Mouse (Mus musculus) myocyte (in vitro differentiated cells): ENCODE measurements at regions not wholly inside any gene's neighbourhood (a gene's known extent, or its start where the extent isn't known, plus 50 kb on each side); places are given as distances from the start of the nearest gene placed in this dataset.

ENCODE experiments used
- H3K27me3 ChIP-seq: one replicate; pipeline ENCODE4 v1.6.1; 2011; ENCODE audit not compliant: control insufficient read depth, insufficient read depth, insufficient read length
- H3K36me3 ChIP-seq: one replicate; pipeline ENCODE4 v1.6.1; 2011; ENCODE audit not compliant: control insufficient read depth, insufficient read depth
- H3K4me2 ChIP-seq: one replicate; pipeline ENCODE4 v1.6.1; 2011; ENCODE audit warnings: low read depth, control low read depth
- H3K4me3 ChIP-seq: one replicate; pipeline ENCODE4 v1.5.1; 2011; ENCODE audit warnings: mild to moderate bottlenecking, control low read depth, moderate library complexity
- H3K79me2 ChIP-seq: one replicate; pipeline ENCODE4 v1.6.1; 2011; ENCODE audit not compliant: control insufficient read depth, insufficient read depth
- H3ac ChIP-seq: one replicate; pipeline ENCODE4 v1.6.1; 2011; ENCODE audit not compliant: control insufficient read depth, insufficient read length
- CEBPB ChIP-seq: IDR thresholded peaks from 2 replicates; pipeline ENCODE4 v1.6.1; 2011; ENCODE audit warnings: mild to moderate bottlenecking, moderate library complexity; ENCODE audit not compliant: poor library complexity, insufficient read depth, severe bottlenecking
- E2F4 ChIP-seq: IDR thresholded peaks from one replicate; pipeline ENCODE4 v1.6.1; 2011; ENCODE audit warnings: mild to moderate bottlenecking, control low read depth, moderate library complexity; ENCODE audit not compliant: insufficient read depth
- MAX ChIP-seq: IDR thresholded peaks from one replicate; pipeline ENCODE4 v1.6.1; 2011; ENCODE audit warnings: low read depth, mild to moderate bottlenecking, control low read depth
- MYOD1 ChIP-seq, 3 experiments: IDR thresholded peaks; one replicate each; pipeline ENCODE4 v1.6.1; 2011; ENCODE audit warnings: control low read depth in 2 of 3, low read depth in 2 of 3, mild to moderate bottlenecking in 2 of 3, moderate library complexity in 1 of 3; ENCODE audit not compliant: insufficient read length in 2 of 3, control insufficient read depth in 1 of 3
- MYOG ChIP-seq, 3 experiments: IDR thresholded peaks; one replicate each; pipeline ENCODE4 v1.6.1; 2011; ENCODE audit warnings: control low read depth in 2 of 3, low read depth in 2 of 3, mild to moderate bottlenecking in 2 of 3; ENCODE audit not compliant: insufficient read length in 2 of 3, control insufficient read depth in 1 of 3, insufficient read depth in 1 of 3
- POLR2A ChIP-seq: IDR thresholded peaks from one replicate; pipeline ENCODE4 v1.6.1; 2011; ENCODE audit warnings: low read depth, mild to moderate bottlenecking, control low read depth, moderate library complexity; ENCODE audit not compliant: insufficient read length
- POLR2AphosphoS2 ChIP-seq: IDR thresholded peaks from one replicate; pipeline ENCODE4 v1.6.1; 2011; ENCODE audit warnings: low read depth, control low read depth; ENCODE audit not compliant: insufficient read length
- REST ChIP-seq: IDR thresholded peaks from one replicate; pipeline ENCODE4 v1.6.1; 2011; ENCODE audit warnings: mild to moderate bottlenecking, control low read depth, moderate library complexity; ENCODE audit not compliant: insufficient read depth, insufficient read length
- SRF ChIP-seq: IDR thresholded peaks from one replicate; pipeline ENCODE4 v1.6.1; 2011; ENCODE audit warnings: low read depth; ENCODE audit not compliant: control insufficient read depth, insufficient read length
- TCF12 ChIP-seq: IDR thresholded peaks from one replicate; pipeline ENCODE4 v1.6.1; 2011; ENCODE audit warnings: mild to moderate bottlenecking, control low read depth; ENCODE audit not compliant: poor library complexity, insufficient read depth, severe bottlenecking
- TCF3 ChIP-seq: IDR thresholded peaks from one replicate; pipeline ENCODE4 v1.6.1; 2011; ENCODE audit warnings: low read depth, control low read depth; ENCODE audit not compliant: insufficient read length
- USF1 ChIP-seq: IDR thresholded peaks from one replicate; pipeline ENCODE4 v1.6.1; 2011; ENCODE audit warnings: low read depth, mild to moderate bottlenecking, control low read depth, moderate library complexity

DNA sequence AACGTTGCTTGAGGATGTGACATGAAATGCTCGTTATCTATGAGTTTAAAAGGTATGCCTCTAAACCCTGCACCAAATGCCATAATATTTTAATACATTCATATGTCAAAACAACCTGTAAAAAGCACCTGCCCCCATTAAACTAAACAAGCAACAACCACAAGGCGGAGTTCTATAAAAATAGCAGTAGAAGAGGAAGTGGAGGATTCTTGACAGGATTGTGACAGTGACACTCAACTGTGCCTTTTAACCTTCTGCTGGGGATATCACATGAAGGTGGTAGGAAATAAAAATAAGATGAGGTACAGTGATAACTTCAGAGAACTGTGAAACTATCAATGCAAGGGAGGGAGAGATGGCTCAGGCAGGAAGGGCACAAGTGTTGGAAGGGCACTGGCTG is 58.6 kb upstream of the Dbx2 start:
- no peaks in the 10 kb centered on the region for H3K36me3 ChIP-seq
- no peak overlapping the region for H3K4me2 ChIP-seq
- no peaks in the 10 kb centered on the region for H3K79me2 ChIP-seq
- TF ChIP-seq POLR2A, result no peak
- TF ChIP-seq MAX, result no peak
- TF ChIP-seq CEBPB, result no peak
- no peak for TF ChIP-seq REST
- TF ChIP-seq POLR2AphosphoS2, result no peak
- no peak for TF ChIP-seq MYOG (IDR thresholded peaks at IDR 0.05; ENCODE audit: control insufficient read depth in 1 of 3, insufficient read depth in 1 of 3, insufficient read length in 2 of 3, low read depth in 2 of 3)
- no peak for TF ChIP-seq MYOD1 (IDR thresholded peaks at IDR 0.05; ENCODE audit: control insufficient read depth in 1 of 3, insufficient read length in 2 of 3, low read depth in 2 of 3)
- TF ChIP-seq TCF3, result no peak
- TF ChIP-seq E2F4, result no peak
- no peak for TF ChIP-seq SRF
- TF ChIP-seq USF1, result no peak
- no peak for TF ChIP-seq TCF12
- peaks cover 10% of the 10 kb centered on the region for H3K27me3 ChIP-seq
- H3ac ChIP-seq, result no peak overlapping the region
- H3K4me3 ChIP-seq, result no peak overlapping the region

- no peak overlapping the region for H3ac ChIP-seq
- TF ChIP-seq USF1 (no peak), POLR2AphosphoS2 (no peak), TCF12 (no peak)
- no peak overlapping the region for H3K4me3 ChIP-seq
- no peak overlapping the region for H3K4me2 ChIP-seq
- H3K79me2 ChIP-seq, result no peaks in the 10 kb centered on the region
- no peaks in the 10 kb centered on the region for H3K36me3 ChIP-seq
- H3K27me3 ChIP-seq, result peaks cover 10% of the 10 kb centered on the region
Observed at GRCm38 (mm10) chr15:95715941-95716340, 60.2 kb upstream of the Dbx2 start.

GRCm38 (mm10) chr15:95723699-95724098 is 66.9 kb upstream of the Ano6 start:
- Histone ChIP-seq H3K27me3 (no peaks in the 10 kb centered on the region), H3K79me2 (no peaks in the 10 kb centered on the region), H3K4me2 (no peak overlapping the region), H3K36me3 (no peaks in the 10 kb centered on the region), H3ac (no peak overlapping the region), H3K4me3 (no peak overlapping the region)
- TF ChIP-seq TCF3, result no peak
- no peak for TF ChIP-seq USF1
- TF ChIP-seq POLR2A, result no peak
- no peak for TF ChIP-seq TCF12
- no peak for TF ChIP-seq CEBPB
- no peak for TF ChIP-seq MYOG (IDR thresholded peaks at IDR 0.05; ENCODE audit: control insufficient read depth in 1 of 3, insufficient read depth in 1 of 3, insufficient read length in 2 of 3, low read depth in 2 of 3)
- no peak for TF ChIP-seq POLR2AphosphoS2
- TF ChIP-seq MYOD1 (IDR thresholded peaks at IDR 0.05; ENCODE audit: control insufficient read depth in 1 of 3, insufficient read length in 2 of 3, low read depth in 2 of 3), result no peak
- no peak for TF ChIP-seq E2F4
- no peak for TF ChIP-seq MAX
- TF ChIP-seq REST, result no peak
- TF ChIP-seq SRF, result no peak

DNA sequence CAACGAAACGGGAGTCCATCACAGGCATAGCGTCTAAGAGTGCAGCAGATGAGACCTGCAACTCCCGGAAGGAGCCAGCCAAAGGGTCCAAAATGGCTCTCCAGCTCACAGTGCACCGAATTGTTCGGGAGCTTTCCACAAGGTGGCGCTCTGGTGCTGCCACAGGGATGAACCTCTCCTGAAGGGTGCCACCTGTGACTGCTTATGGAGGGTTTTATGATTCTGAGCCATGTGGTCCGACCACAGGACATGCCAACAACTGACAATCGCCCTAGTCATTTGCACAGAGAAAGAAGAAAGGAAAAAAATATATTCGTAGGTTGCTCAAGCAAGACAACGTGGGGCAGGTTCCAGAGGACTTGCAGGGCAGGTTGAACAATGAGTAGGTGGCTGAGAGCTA is 64.8 kb upstream of the Ano6 start:
- H3K4me2 ChIP-seq, result peak overlapping the region; percentile 76
- H3K4me3 ChIP-seq, result no peak overlapping the region

DNA sequence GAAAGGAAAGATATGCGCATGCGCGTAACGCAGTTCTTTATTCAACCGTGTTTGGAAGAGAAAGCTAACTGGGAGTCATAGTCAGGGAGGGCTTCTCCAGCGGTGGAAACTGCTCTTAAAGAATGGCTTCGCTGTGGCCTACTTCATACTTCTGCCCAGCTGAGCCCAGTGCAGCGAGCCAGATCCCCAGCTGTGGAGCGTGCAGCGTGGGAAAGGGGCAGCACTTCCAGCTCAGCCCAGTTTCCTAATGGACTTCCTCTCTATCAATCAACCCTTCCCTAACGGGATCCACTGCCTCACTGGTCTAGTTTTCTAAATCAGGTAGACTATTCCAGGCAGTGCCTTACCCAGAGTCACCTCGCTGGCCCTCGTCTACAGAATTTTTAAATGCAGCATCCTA is 64.1 kb upstream of the Ano6 start:
- Histone ChIP-seq H3K4me2 (peak overlapping the region; percentile 76), H3K27me3 (no peaks in the 10 kb centered on the region), H3K4me3 (no peak overlapping the region), H3K79me2 (no peaks in the 10 kb centered on the region), H3K36me3 (no peaks in the 10 kb centered on the region), H3ac (no peak overlapping the region)
- TF ChIP-seq SRF (no peak), E2F4 (no peak), CEBPB (no peak), MYOG (IDR thresholded peaks at IDR 0.05; ENCODE audit: control insufficient read depth in 1 of 3, insufficient read depth in 1 of 3, insufficient read length in 2 of 3, low read depth in 2 of 3) (no peak), TCF12 (no peak), POLR2AphosphoS2 (no peak), MAX (no peak), MYOD1 (IDR thresholded peaks at IDR 0.05; ENCODE audit: control insufficient read depth in 1 of 3, insufficient read length in 2 of 3, low read depth in 2 of 3) (no peak), POLR2A (no peak)

More for the DNA sequence above, 64.8 kb upstream of the Ano6 start:
- no peak for TF ChIP-seq POLR2AphosphoS2
- TF ChIP-seq POLR2A, result no peak
- TF ChIP-seq REST, result no peak
- TF ChIP-seq MYOG (IDR thresholded peaks at IDR 0.05; ENCODE audit: control insufficient read depth in 1 of 3, insufficient read depth in 1 of 3, insufficient read length in 2 of 3, low read depth in 2 of 3), result peak in 1 of 3 experiments; percentile 75
- TF ChIP-seq MYOD1 (IDR thresholded peaks at IDR 0.05; ENCODE audit: control insufficient read depth in 1 of 3, insufficient read length in 2 of 3, low read depth in 2 of 3), result peak in 2 of 3 experiments; percentile 71 to 73
- no peak for TF ChIP-seq SRF
- TF ChIP-seq MAX, result no peak
- TF ChIP-seq E2F4, result no peak
- TF ChIP-seq CEBPB, result no peak
- peak; percentile 33 for TF ChIP-seq USF1
- no peak for TF ChIP-seq TCF3
- TF ChIP-seq TCF12, result peak; percentile 35
- no peaks in the 10 kb centered on the region for H3K27me3 ChIP-seq
- H3K36me3 ChIP-seq, result no peaks in the 10 kb centered on the region
- no peaks in the 10 kb centered on the region for H3K79me2 ChIP-seq
- no peak overlapping the region for H3ac ChIP-seq
